Mouse (Mus musculus) layer of hippocampus, adult 18-20 months (tissue): ENCODE measurements around the gene Cd200r1. TPM values are rescaled to one million over a fixed set of nuclear protein-coding genes. Genes with fewer than 3 reads are reported as not detected.

Source experiments
- DNase-seq, 2 experiments: peaks; one replicate each; pipeline ENCODE4 v3.0.0; 2022; ENCODE audit warnings: low spot score in 2 of 2
- long read RNA-seq: library from polyadenylated mRNA; stranded (forward); transcript quantifications from one replicate; pipeline ENCODE4 v2.0.0, GENCODE M21; 2021
- total RNA-seq, 2 experiments: library from RNA; stranded (reverse); gene quantifications; 2 replicates each; pipeline ENCODE4 v1.2.3; 2021

Cd200r1 gene
- under 1 TPM; 0.20 to 0.28 TPM for total RNA-seq
- long read RNA-seq: 0 reads

DNA sequence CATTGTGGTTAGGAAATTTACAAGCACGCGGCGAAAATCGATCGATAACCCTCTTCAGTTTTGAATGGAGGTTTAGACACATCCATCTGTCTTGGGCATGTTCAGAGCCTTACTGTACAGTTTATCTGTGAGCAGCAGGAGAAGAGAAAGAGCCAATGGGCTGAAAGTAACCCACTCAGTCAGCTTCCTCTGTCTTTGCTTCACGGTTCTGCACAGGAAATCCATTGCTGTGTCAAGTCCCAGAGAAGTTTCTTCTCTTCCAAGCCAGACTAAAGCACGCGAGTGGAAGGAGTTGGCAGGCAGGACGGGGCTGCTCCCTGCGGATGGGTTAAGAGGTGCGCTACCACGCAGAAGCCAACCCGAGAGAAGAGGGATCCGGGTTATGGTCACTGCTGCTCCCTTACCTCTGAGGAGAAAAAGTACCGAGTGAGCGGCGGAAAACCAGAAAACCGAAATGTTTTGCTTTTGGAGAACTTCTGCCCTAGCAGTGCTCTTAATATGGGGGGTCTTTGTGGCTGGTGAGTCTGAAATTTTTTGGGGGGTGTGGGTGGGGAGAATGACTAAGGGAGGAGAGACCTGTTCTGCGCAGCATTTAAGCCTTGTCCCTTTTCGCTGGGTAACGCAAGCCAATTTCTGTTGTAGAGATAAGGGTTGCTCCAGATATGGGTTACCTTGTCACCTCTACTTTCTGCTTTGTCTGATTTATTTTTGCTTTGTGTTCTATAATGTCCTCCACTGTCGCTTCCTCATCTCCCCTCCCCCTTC, at the start of gene Cd200r1:
Gene Cd200r1, plus strand, starts transcription at position 182 of the 765 bp plus-strand sequence.
- no peak for DNase-seq

DNA sequence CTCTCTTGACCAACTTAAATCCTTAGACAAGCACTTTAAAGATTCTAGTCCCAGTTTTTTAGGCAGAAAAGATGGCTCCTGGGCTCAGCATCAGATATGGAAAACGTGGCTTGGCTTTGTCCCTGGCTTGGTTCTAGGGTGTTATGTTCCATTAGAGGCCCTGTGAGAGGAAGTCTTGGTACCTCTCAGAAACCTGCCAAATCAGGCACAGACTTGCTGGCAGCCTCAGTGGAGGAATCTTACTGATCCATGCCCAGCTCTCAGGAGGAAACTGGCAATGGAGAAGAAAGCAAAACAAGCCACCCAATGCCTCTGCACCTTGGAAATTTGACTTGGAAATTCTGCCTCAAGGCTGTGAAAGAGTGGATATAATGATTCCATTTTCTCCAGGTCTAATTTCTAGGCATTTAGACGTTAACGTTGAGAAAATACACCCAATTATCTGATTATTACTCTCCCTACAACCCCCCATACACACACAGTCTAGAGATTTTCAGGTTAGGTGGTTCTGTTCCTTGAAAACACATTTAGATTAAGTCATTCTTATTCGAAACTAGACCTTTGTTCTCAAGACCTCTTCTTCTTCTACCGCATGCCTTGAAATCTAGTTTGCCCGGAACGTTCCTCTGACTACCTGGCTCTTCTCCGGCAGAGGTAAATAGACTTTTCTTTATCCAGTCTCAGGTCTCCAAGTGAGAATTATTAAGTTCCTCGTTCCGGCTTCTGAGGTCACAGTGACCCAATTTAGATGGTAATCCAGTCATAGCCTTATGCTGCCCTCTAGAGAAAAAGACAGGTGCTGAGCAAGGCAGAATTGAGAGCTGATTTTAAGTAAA, 49.0 kb upstream of the Cd200r1 start:
- DNase-seq: peak in 1 of 2 experiments; percentile 56

DNA sequence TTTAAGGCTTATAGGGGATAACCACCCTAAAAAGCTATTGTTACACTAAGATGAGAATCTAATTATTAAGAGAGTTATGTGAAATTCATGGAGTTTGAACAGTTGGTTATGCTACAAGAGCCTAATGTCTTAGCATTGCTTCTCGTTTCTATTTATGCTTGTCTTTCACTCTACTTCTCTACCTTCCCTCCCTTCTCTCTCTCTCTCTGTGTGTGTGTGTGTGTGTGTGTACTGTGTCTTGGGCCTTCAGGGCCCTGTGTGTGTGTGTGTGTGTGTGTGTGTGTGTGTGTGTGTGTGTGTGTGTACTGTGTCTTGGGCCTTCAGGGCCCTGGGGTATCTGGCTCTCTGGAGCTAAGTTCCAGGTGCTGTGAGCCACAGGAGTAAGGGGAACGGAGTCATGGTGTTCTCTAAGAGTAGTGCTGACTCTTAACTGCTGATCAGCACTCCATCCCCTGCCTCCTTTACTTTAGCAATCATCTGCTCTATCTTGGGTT, 48.3 kb upstream of the Cd200r1 start:
- no peak for DNase-seq

DNA sequence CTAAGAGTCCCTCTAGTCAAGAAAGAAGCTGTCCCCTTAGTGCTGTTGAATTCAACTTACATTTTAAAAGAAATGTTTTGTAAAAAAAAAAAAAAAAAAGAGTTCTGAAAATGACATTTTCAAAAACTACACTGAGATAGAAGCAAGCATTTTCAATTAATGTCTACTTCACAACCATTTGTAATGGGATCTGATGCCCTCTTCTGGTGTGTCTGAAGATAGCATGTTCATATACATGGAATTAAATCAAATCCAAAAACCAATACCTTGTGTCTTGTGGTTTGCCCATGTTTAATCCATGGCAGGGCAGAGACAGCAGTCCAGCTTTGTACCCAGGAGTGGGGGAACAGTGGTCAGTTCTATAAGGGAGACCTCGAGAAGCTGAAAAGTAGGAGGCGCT, 47.7 kb upstream of the Cd200r1 start:
- no peak for DNase-seq

DNA sequence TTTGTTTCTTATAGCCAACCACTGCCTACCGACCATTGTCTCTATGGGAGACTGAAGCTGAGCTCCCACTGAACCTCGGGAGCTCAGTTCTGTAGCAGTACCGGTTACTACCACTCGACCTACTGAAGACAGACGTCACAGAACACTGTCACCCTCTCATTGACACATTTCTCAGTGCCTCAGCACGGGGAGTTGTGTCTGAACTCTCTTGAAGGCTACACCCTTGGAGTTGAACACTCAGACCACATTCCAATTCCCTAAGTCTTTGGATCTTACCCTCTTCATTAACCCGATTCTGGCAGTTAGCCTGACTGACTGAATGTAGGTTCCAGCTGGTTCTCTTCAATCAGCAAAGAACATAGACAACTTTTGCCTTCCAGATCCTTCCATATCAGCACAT, 46.2 kb upstream of the Cd200r1 start:
- no peak for DNase-seq

DNA sequence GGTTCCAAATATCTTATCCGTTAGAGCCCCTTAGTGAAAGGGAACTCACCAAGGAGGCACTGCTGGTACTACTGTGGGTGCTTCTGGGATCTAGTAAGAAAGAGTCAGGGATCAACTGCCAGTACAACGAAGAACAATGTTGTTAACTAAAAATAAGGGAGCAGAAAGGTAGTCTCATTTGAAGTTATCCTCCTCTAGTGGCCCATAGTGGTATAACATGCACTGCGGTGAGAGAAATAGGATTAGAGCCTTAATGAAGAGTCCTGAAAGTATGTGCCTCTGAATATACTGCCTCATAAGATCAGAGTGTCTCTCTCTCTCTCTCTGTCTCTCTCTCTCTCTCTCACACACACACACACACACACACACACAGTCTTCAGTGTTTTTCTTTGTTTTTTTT, 45.0 kb upstream of the Cd200r1 start:
- no peak for DNase-seq

DNA sequence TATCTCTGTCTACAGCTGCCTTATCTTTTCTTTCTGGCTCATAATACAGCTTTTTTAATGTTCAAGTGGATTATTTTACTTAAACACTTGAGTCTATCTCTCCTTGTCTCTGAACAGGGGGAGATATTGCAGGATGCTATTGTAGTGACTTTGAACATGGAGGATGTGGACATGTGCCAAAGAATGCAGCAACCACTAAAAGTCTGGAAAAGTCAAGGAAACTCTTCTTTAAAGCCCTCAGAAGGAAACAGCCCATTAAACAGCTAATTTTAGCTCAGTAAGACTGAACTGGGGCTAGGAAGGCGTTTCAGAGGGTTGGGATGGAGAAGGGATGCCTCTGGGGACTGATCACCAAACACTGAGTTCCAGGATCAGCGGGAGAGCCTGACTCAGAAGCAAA, 42.9 kb upstream of the Cd200r1 start:
- no peak for DNase-seq

DNA sequence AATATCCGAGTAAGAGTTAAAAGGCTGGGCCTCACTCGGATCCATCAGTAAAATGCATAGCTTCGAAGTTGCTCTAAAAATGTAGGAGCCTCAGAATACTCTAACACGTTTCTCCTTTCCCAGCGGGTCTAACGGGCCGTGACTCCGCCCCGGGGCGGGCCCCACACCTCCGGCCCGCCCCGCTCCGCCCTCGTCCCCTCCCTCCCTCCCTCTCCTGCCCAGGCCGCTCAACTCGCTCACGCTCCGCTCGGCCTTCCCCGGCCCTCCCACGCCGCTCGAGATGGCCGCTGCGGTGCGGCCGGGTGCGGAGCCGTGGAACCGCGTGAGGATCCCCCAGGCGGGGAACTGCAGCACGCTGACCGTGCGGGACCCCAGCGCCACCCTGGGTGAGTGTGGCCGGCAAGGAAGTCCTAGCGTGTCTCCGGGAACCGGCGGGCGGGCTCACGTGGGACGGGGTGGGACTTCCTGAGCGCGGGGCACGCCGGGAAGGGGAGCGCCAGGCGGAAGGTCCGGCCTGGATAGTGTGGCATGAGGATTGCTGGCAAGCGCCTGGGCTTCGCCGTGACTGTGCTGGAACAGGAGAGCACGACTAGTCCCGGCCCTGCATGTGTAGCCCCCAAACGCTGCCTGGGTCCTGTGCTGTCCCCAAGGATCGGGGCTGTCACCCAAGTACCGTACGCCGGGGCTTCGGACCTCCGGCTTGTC, 41.3 kb upstream of the Cd200r1 start, which contains the start of gene Nepro:
Gene Nepro, plus strand, starts transcription at position 219 of the 705 bp plus-strand sequence.
- DNase-seq: peak; percentile 95 to 96

DNA sequence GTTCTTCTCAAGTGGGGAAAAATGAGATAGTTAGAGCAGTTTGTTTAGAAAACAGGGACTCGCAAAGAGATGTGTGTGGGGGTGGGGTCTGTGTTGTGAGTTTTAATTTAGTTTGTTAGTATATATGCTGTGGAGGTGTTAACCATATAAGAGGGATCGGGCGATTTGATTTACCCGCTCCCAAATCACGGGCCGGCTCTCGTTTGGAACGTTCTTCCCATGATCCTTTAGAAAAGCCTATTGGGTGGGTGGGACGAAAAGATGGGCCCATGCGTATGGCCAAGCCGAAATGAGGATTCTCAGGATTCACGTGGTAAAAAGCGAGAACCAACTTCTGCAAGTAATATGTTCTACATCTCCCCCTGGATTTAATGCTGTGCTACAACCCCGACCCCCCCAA, 40.7 kb upstream of the Cd200r1 start:
- peak in 1 of 2 experiments; percentile 57 for DNase-seq

DNA sequence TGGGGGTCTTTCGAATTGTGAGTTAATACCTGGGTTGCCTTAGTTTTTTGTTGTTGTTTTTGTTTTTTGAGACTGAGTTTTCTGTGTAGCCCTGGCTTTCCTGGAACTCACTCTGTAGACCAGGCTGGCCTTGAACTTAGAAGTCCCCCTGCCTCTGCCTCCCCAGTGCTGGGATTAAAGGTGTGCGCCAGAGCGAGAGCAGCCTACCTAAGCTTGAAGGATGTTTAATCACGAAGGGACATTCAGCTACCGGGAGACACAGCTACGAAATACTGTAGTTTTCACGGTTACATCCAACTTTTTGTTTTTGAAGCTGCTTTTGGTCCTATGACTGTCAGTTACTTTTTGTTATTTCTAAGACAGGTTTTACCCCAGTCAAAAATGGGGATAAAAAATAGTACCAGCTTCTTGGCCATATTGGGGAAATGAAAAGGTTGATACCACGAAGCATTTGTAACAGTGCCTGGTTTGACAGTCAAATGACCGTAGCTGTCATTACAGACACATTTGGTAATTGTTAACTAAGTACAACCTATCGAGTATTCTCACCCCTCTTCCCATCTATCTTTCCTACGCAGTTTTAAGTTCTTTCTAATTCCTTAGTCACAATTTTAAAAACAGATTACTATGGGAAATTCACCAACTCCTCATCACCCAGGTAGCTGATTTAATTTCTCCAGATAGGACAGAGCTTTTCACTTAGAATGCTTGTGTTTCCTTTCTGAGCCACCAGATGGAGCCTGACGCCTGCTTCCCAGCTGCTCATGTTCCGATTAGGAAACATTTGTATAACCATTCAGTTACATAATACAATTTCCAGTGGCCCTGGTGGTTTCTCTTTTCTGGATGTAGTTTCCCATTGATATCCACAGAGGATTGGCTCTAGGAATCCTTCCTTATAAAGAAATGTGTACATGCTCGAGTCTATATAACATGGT, 40.0 kb upstream of the Cd200r1 start:
- DNase-seq: peak; percentile 69 to 96

DNA sequence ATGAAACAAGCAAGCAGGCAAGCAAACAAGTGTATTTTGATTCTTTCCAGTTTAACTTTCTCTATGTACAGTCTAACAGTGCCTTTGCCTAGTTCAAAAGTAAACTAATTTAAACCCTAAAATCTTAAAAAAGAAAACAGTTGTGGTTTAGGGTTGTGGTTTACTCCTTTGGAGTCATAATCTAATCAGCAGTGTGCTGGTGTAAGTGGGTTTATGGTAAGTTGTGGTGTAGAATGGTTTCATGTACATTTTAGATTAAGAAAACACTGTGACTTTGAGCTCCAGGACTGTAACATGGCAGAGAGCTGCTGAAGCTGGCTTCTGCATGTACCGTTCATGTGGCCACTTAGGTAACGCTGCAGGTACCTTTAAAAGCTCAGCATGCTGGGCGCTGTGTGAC, 38.0 kb upstream of the Cd200r1 start:
- DNase-seq: no peak

DNA sequence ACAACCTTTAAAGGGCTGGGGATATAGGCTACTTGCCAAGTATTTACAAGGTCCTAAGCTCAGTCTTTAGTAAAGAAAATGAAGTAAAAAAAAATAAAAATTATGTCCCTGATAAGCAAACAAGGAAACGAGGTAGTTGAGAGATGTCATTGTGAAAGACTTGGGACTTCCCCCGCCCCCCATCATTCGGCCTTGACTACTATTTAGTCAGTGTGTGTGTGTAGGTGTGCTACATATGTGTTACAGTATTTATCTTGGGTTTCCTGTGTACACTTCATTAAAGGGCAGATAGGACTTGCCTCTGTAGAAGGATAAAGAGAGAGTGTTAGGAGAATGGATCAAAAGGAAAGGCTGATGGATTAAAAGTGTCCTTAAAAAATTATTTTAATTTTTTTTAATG, 31.5 kb upstream of the Cd200r1 start:
- no peak for DNase-seq

DNA sequence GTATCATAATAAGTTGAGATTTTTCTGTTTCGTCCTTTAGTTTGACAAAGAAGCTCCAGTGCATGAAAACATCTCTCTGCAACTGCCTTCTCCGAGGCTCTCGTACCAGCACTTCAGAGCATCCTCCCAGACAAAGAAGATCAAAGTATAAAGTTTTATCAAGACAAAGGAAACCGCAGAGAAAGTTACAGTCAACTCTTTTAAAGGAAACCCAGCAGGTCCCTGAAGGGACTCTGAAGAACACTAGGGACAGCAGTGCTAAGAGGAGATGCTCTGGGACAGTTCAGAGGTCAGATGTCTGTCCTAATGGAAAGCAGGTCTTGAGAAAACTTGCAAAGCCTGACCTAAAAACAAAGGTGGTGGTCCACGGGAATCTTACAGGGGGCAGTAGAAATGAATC, 29.9 kb upstream of the Cd200r1 start:
- no peak for DNase-seq

DNA sequence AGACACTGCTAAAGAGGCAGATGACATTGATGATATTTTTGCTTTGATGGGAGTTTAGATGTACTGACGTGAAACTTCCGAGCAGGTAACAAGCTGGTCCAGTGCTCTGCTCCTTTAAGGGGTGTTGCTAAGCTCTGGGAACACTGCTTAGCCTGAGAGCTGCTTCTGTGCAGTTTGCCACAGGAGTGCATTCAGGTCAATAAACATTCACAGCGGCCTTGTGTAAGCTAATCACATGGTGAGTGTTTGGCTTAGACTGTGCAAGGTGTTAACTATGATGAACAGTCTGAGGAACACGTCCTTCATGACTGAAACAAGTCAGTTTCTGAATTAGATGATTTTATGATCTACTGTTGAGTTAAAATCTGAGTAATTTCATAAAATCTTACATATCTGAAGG, 29.4 kb upstream of the Cd200r1 start:
- no peak for DNase-seq

DNA sequence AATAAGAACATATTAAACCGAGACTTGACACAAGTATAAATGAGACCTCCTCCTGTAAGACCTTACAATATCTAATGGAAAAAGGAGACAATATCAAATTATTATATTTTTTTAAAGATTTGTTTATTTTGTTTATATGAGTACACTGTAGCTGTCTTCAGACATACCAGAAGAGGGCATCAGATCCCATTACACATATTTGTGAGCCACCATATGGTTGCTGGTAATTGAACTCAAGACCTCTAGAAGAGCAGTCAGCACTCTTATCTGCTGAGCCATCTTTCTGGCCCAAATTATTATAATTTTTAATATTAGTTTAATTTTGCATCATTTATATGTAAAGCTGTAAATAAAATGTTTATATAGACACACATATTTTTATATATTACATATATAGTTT, 22.8 kb upstream of the Cd200r1 start:
- no peak for DNase-seq

DNA sequence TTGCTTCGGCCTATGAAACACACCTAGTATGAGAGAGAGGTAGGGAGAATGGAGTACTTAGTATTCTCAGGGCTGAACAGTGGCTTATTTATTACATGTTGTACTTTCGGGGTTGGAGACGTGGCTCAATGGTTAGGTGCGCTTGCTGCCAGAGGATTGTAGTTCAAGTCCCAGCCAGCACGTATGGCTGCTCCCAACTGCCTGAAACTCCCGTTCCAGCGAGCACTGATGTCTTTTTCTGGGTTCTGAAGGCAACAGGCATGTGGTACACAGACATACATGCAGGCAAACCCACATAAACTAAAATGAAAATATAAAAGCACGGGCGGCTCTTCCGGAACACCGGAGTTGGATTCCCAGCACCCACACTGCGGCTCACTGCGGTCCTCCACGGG, 20.1 kb upstream of the Cd200r1 start:
- no peak for DNase-seq

DNA sequence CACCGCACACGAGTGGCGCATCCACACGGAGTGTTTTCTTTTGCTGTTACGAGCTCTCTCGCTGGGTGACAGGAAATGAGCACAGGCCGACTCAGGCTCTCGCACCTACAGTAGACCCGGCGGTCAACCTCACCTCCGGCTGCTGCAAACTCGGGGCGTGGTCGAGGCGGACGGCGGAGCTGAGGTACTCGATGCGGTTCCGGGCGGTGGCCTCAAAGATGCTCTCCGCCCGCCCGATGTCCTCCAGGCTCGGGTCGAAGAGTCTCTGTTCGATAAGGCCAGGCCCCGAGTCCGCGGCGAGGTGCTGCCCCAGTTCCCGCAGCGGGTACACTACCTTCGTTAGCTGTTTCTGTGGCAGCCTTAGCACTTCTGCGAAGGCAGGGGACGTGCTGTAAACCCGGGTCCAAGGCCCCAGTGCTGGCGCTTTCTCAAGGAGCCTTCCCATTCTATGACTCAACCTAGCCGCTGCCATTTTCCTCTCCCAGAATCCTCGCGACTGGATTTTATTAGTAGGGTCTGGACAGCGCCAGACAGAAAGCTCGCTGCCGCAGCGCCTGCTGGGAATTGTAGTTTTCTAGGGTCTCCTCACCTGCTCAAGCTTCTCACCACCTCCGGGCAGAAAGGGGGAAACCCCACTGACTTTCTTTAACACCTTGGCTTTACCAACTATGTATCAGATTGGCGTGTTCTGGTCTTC, 19.5 kb upstream of the Cd200r1 start, which contains the start of gene Gtpbp8:
Gene Gtpbp8, minus strand, starts transcription at position 498 of the 697 bp plus-strand sequence.
- DNase-seq: peak; percentile 83 to 94

DNA sequence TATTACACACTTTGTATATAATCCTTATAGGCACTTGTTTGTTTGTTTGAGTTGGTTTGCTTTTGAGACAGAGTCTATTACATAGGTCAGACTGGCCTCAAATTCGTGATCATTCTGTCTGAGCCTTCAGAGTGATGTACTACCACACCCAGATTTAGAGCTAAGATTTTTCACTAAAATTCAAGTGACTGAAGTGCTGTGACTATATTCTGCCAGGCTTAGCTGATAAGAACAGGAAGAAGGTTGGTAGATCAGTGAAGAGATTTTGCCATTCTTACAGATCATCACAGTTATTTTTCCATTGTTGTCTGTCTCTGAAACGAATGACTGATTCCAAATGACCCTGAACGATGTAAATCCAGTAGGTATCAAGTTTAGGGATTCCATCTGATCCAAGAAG, 17.5 kb upstream of the Cd200r1 start:
- no peak for DNase-seq

DNA sequence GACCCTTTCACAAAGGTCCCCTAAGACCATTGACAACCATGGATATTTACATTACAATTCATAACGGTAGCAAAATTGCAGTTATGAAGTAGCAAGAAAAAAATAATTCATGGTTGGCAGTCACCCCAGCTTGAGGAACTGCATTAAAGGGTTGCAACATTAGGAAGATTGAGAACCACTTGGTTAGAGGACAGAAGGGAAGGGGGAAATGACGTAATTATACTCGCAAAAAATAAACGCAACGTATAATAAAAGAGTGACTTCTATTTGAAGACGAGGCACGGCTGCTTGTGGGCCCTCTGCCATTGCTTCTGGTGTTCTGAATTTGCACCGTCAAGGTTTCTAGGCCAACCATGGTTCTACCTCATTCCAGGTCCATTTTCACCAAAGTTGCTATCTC, 7.8 kb upstream of the Cd200r1 start:
- no peak for DNase-seq

DNA sequence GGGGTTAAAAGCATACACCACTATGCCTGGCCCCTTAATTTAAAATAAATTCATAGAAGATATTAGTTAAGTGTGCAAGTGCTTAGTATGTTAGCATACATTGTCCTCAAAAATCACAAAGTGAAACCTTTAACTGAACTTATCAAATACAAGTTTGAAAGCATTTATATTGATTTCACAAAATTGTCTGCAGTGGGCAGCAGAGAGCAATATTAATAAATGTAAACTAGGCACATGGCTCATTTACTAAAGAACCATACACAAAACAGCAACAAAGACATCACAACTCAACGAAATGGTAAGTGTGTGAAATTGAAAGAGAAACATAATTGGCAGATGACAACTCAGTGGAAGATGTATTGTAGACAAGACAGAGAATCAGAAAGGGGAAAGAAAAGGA, 3.7 kb upstream of the Cd200r1 start:
- no peak for DNase-seq
